Mouse (Mus musculus): ENCODE measurements around the gene Mtf2. TPM values are rescaled to one million over a fixed set of nuclear protein-coding genes. Genes with fewer than 3 reads are reported as not detected.
A peak's percentile ranks its signal among the peaks of the same experiment; 100 is the strongest.
"Not testable (repeated sequence)": the region's sequence is repeated elsewhere in the genome, so short reads cannot be mapped to it uniquely, and the experiment has no call there.

Mtf2 gene
- polyA plus RNA-seq, 1 experiment from 2014 or later, result 172 TPM

DNA sequence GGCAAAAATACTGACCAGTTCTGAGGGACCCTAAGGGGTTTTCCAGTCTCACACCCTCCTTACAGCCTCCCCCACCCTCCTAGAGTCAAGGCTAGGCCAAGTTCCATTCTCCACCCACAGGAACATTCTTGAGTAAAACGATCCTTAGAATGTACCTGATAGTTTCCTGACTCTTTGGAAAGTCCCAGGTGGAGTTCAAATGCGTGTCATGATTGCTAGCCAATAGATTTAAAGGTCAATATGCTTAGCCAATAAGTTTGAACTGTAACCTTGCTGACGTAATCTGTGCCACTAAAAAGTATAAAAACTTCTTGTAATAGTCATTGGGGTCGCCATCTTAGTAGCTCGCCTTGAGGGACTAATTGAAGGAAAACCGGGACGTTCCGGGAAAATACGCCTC lies 5.1 kb upstream of the Mtf2 start:
- ATAC-seq (ENCODE audit: insufficient number of reproducible peaks, low FRiP score, low TSS enrichment, low read depth), result no peak
- H3K9me3 ChIP-seq (ENCODE audit: control insufficient read depth, low read length), result no peaks in the 10 kb centered on the region
- WGBS, result 95% methylated on average over 9 of the region's 9 CpGs

DNA sequence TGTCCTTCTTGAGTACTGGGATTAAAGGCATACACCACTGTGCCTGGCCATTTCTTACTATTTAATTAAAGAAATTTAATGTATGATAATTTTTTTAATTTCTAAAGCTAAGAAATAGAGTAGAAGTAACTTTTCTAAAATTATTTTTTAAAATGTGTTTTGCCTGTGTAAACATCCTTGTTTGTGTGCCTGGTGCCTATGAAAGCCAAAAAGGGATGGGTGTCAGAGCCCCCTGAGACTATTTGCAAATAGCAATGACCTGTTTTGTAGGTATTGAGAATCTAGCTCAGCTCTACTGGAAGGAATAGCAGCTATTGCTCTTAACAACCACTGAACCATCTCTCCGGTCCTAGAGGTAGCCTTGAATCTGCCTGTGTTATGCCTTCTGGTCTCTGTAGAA lies 6.8 kb downstream of the Mtf2 start:
- Histone ChIP-seq H3K9me3 (ENCODE audit: control insufficient read depth, low read length) (no peaks in the 10 kb centered on the region), H3K4me3 (ENCODE audit: low read depth, low read length) (no peak overlapping the region)
- 87% methylated on average over 1 of the region's 1 CpGs for WGBS

More for the DNA sequence above, 5.1 kb upstream of the Mtf2 start:
- no peak for DNase-seq (ENCODE audit: low spot score)
- no peaks in the 10 kb centered on the region for H3K4me1 ChIP-seq (ENCODE audit: control insufficient read depth, insufficient read depth, low read length)
- no peak overlapping the region for H3K4me2 ChIP-seq (ENCODE audit: low read depth, severe bottlenecking)
- no peak overlapping the region for H3K4me3 ChIP-seq (ENCODE audit: low read depth, low read length)
- H3K27me3 ChIP-seq (ENCODE audit: control insufficient read depth, insufficient read depth, low read length), result no peaks in the 10 kb centered on the region
- no peaks in the 10 kb centered on the region for H3K36me3 ChIP-seq (ENCODE audit: control insufficient read depth, insufficient read depth, low read length)
- no peak overlapping the region for H3K9ac ChIP-seq (ENCODE audit: low read length)
- no peak overlapping the region for H3K27ac ChIP-seq (replicated peaks; ENCODE audit: low read depth, low read length)

DNA sequence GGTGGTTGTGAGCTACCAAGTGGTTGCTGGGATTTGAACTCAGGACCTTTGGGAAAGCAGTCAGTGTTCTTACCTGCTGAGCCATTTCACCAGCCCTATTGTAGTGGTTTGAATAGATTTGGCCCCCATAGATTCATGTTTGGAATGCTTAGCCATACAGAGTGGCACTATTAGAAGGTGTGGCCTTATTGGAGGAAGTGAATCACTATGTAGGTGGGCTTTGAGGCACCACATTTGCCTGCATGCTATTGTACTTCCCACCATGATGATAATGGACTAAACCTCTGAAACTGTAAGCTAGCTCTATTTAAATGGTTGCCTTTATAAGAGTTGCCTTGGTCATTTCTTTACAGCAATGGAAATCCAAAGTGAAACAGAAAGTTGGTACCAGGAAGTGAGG lies 10.8 kb downstream of the Mtf2 start:
- Histone ChIP-seq H3K36me3 (ENCODE audit: control insufficient read depth, insufficient read depth, low read length) (peaks cover 8% of the 10 kb centered on the region; the same call in 1 of the 2 replicates), H3K9ac (ENCODE audit: low read length) (no peak overlapping the region), H3K27ac (replicated peaks; ENCODE audit: low read depth, low read length) (no peak overlapping the region), H3K4me1 (ENCODE audit: control insufficient read depth, insufficient read depth, low read length) (no peaks in the 10 kb centered on the region), H3K4me2 (ENCODE audit: low read depth, severe bottlenecking) (no peak overlapping the region), H3K9me3 (ENCODE audit: control insufficient read depth, low read length) (no peaks in the 10 kb centered on the region), H3K27me3 (ENCODE audit: control insufficient read depth, insufficient read depth, low read length) (no peaks in the 10 kb centered on the region), H3K4me3 (ENCODE audit: low read depth, low read length) (no peak overlapping the region)
- no peak for DNase-seq (ENCODE audit: low spot score)
- no peak for ATAC-seq (ENCODE audit: insufficient number of reproducible peaks, low FRiP score, low TSS enrichment, low read depth)

More for the DNA sequence above, 6.8 kb downstream of the Mtf2 start:
- H3K27ac ChIP-seq (replicated peaks; ENCODE audit: low read depth, low read length), result no peak overlapping the region
- peaks cover 19% of the 10 kb centered on the region for H3K36me3 ChIP-seq (ENCODE audit: control insufficient read depth, insufficient read depth, low read length)
- no peak for ATAC-seq (ENCODE audit: insufficient number of reproducible peaks, low FRiP score, low TSS enrichment, low read depth)
- H3K27me3 ChIP-seq (ENCODE audit: control insufficient read depth, insufficient read depth, low read length), result no peaks in the 10 kb centered on the region
- no peak overlapping the region for H3K4me2 ChIP-seq (ENCODE audit: low read depth, severe bottlenecking)
- H3K9ac ChIP-seq (ENCODE audit: low read length), result no peak overlapping the region
- H3K4me1 ChIP-seq (ENCODE audit: control insufficient read depth, insufficient read depth, low read length), result no peaks in the 10 kb centered on the region
- no peak for DNase-seq (ENCODE audit: low spot score)

DNA sequence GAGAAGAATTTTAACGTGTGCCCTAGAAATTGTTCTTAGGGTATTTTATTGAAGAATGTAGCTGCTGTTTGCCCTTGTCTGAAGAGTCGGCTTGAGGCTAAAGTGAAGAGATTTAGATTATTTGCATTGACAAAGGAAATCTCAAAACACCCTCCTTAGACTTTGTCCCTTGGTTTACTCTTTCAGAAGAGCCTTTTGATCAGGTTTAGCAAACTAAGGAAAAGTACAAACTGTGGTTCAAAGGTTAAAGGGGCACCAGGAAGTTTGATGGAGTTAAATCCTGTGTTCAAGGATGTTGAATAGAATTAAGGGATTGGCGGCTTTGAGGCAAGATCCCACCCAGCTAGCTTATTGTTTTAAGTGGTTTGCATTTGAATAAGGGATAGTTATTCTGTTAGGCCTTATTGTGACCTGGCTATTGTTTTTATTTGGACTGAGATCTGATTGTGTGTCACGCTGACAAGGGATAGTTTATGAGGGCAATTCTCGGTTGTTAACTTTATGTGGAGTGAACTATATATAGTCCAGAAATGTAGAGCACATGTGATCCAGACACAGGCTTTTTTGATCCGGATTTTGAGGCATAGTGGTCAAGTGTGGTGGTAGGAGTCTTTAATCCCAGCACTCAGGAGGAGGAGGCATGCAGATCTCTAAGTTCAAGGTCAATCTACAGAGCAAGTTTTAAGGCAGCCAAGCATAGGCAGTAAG lies 11.5 kb downstream of the Mtf2 start:
- Histone ChIP-seq H3K27ac (replicated peaks; ENCODE audit: low read depth, low read length) (no peak overlapping the region), H3K9me3 (ENCODE audit: control insufficient read depth, low read length) (no peaks in the 10 kb centered on the region), H3K4me2 (ENCODE audit: low read depth, severe bottlenecking) (no peak overlapping the region), H3K4me1 (ENCODE audit: control insufficient read depth, insufficient read depth, low read length) (no peaks in the 10 kb centered on the region), H3K27me3 (ENCODE audit: control insufficient read depth, insufficient read depth, low read length) (no peaks in the 10 kb centered on the region), H3K4me3 (ENCODE audit: low read depth, low read length) (no peak overlapping the region), H3K36me3 (ENCODE audit: control insufficient read depth, insufficient read depth, low read length) (peaks cover 10% of the 10 kb centered on the region; the same call in 1 of the 2 replicates), H3K9ac (ENCODE audit: low read length) (no peak overlapping the region)
- ATAC-seq (ENCODE audit: insufficient number of reproducible peaks, low FRiP score, low TSS enrichment, low read depth) (no peak), DNase-seq (ENCODE audit: low spot score) (no peak)
- WGBS, result 79% methylated on average over 6 of the region's 6 CpGs

DNA sequence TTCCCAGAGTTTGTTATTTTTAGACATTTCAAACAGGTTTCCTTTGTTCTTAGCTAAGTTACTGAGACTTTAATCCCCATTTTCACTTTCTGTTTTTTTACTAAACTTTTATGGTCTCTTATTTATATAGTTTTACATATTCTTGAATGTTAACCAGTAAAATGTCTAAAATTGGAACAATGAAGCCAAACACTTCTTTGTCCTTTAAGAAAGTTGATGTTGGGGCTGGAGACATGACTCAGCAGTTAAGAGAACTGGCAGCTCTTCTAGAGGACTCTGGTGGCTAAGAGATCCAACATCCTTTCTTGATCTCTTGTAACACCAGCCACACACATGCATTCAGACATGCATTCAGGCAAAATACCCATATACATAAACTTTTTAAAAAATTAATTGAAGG lies 14.1 kb downstream of the Mtf2 start:
- Histone ChIP-seq H3K4me2 (ENCODE audit: low read depth, severe bottlenecking) (no peak overlapping the region), H3K4me1 (ENCODE audit: control insufficient read depth, insufficient read depth, low read length) (no peaks in the 10 kb centered on the region), H3K27me3 (ENCODE audit: control insufficient read depth, insufficient read depth, low read length) (no peaks in the 10 kb centered on the region), H3K27ac (replicated peaks; ENCODE audit: low read depth, low read length) (no peak overlapping the region), H3K9ac (ENCODE audit: low read length) (no peak overlapping the region), H3K36me3 (ENCODE audit: control insufficient read depth, insufficient read depth, low read length) (peaks cover 2% of the 10 kb centered on the region; the same call in 1 of the 2 replicates), H3K9me3 (ENCODE audit: control insufficient read depth, low read length) (no peaks in the 10 kb centered on the region), H3K4me3 (ENCODE audit: low read depth, low read length) (no peak overlapping the region)
- ATAC-seq (ENCODE audit: insufficient number of reproducible peaks, low FRiP score, low TSS enrichment, low read depth) (no peak), DNase-seq (ENCODE audit: low spot score) (no peak)

DNA sequence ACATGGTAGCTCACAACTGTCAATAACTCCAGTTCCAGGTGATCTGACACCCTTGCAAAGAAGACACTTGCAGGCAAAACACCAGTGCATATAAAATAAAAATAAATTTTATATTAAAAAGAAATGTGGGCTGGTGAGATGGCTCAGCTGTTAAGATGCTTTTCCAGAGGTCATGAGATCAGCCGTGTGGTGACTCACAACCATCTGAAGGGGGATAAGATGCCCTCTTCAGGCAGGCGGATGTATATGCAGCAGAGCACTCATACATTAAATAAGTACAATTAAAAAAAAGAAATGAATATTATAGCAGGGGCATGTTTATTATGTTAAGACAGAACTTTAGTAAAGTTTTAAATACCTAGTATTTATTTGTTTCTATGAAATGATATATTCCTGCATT lies 16.9 kb downstream of the Mtf2 start:
- no peak overlapping the region for H3K27ac ChIP-seq (replicated peaks; ENCODE audit: low read depth, low read length)
- no peaks in the 10 kb centered on the region for H3K9me3 ChIP-seq (ENCODE audit: control insufficient read depth, low read length)
- 43% methylated on average over 2 of the region's 2 CpGs for WGBS
- no peak for ATAC-seq (ENCODE audit: insufficient number of reproducible peaks, low FRiP score, low TSS enrichment, low read depth)
- H3K9ac ChIP-seq (ENCODE audit: low read length), result no peak overlapping the region
- H3K4me1 ChIP-seq (ENCODE audit: control insufficient read depth, insufficient read depth, low read length), result no peaks in the 10 kb centered on the region
- H3K4me2 ChIP-seq (ENCODE audit: low read depth, severe bottlenecking), result no peak overlapping the region
- H3K4me3 ChIP-seq (ENCODE audit: low read depth, low read length), result no peak overlapping the region
- peak; percentile 25 for DNase-seq (ENCODE audit: low spot score)
- no peaks in the 10 kb centered on the region for H3K27me3 ChIP-seq (ENCODE audit: control insufficient read depth, insufficient read depth, low read length)
- H3K36me3 ChIP-seq (ENCODE audit: control insufficient read depth, insufficient read depth, low read length), result peaks cover 8% of the 10 kb centered on the region; the same call in 1 of the 2 replicates

DNA sequence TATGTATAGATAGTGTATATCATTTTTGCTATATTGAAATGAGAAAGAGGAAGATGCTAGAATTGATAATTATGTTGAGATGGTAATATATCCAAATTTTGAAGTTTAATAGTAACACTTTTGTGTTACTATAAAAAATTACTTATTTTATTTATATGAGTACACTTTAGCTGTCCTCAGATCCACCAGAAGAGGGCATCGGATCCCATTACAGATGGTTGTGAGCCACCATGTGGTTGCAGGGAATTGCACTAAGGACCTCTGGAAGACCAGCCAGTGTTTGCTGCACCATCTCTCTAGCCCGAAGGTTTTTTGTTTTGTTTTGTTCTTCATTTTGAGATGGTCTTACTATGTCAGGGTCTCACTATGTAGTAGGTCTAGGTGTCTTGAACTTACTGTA lies 20.0 kb downstream of the Mtf2 start:
- Histone ChIP-seq H3K4me3 (ENCODE audit: low read depth, low read length) (no peak overlapping the region), H3K4me2 (ENCODE audit: low read depth, severe bottlenecking) (no peak overlapping the region), H3K27me3 (ENCODE audit: control insufficient read depth, insufficient read depth, low read length) (no peaks in the 10 kb centered on the region), H3K9me3 (ENCODE audit: control insufficient read depth, low read length) (no peaks in the 10 kb centered on the region), H3K36me3 (ENCODE audit: control insufficient read depth, insufficient read depth, low read length) (peaks cover 22% of the 10 kb centered on the region), H3K27ac (replicated peaks; ENCODE audit: low read depth, low read length) (no peak overlapping the region), H3K9ac (ENCODE audit: low read length) (no peak overlapping the region), H3K4me1 (ENCODE audit: control insufficient read depth, insufficient read depth, low read length) (no peaks in the 10 kb centered on the region)
- DNase-seq (ENCODE audit: low spot score), result no peak
- 90% methylated on average over 2 of the region's 2 CpGs for WGBS
- no peak for ATAC-seq (ENCODE audit: insufficient number of reproducible peaks, low FRiP score, low TSS enrichment, low read depth)

DNA sequence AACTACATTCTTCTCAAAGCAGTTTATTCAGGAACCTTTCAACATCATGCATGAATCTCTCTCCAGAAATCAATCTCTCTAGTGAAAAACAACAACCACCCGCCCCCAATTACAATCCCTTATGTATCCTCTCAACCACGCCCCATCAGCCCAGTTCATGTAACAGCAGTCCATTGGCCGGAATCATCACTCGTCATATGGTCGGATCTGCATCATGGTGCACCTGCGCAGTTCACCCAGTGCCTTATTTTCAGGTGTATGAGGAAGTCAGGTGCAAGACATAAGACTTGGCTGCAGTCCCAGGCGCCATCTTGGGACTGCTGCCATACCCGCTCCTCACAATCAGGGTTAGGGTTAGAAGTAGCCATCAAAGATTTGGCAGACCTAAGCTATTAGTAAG lies 27.3 kb downstream of the Mtf2 start:
- H3K27ac ChIP-seq (replicated peaks; ENCODE audit: low read depth, low read length); ATAC-seq (ENCODE audit: insufficient number of reproducible peaks, low FRiP score, low TSS enrichment, low read depth); H3K27me3 ChIP-seq (ENCODE audit: control insufficient read depth, insufficient read depth, low read length); H3K4me2 ChIP-seq (ENCODE audit: low read depth, severe bottlenecking); H3K9me3 ChIP-seq (ENCODE audit: control insufficient read depth, low read length); H3K4me1 ChIP-seq (ENCODE audit: control insufficient read depth, insufficient read depth, low read length); H3K9ac ChIP-seq (ENCODE audit: low read length); H3K4me3 ChIP-seq (ENCODE audit: low read depth, low read length); DNase-seq (ENCODE audit: low spot score): not testable (repeated sequence)
- peaks cover 31% of the 10 kb centered on the region for H3K36me3 ChIP-seq (ENCODE audit: control insufficient read depth, insufficient read depth, low read length)
- 92% methylated on average over 8 of the region's 8 CpGs for WGBS

DNA sequence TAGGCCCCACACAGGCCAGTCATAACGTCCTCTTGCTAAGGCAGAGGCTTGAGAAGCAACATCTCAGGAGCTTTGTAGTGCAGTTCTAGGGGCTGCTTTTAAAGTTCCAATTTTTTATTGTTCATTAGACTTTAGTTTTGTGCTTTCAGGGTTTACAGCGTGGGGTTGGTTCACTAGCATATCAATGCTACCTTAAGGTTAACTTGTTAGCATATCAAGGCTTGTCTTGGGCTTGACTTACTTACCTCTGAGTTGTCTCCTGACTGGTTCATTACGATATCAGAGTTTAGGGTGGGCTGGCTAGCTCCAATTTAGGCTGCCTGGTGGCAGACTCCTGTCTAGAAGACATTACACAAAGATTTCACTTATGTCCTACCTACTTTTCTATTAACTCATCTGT lies 32.2 kb downstream of the Mtf2 start:
- peaks cover 13% of the 10 kb centered on the region for H3K36me3 ChIP-seq (ENCODE audit: control insufficient read depth, insufficient read depth, low read length)
- no peak overlapping the region for H3K27ac ChIP-seq (replicated peaks; ENCODE audit: low read depth, low read length)
- no peaks in the 10 kb centered on the region for H3K4me1 ChIP-seq (ENCODE audit: control insufficient read depth, insufficient read depth, low read length)
- H3K4me2 ChIP-seq (ENCODE audit: low read depth, severe bottlenecking), result no peak overlapping the region
- no peaks in the 10 kb centered on the region for H3K9me3 ChIP-seq (ENCODE audit: control insufficient read depth, low read length)
- ATAC-seq (ENCODE audit: insufficient number of reproducible peaks, low FRiP score, low TSS enrichment, low read depth) (no peak), DNase-seq (ENCODE audit: low spot score) (no peak)
- WGBS, result 89% methylated on average over 3 of the region's 3 CpGs
- H3K9ac ChIP-seq (ENCODE audit: low read length), result no peak overlapping the region
- no peak overlapping the region for H3K4me3 ChIP-seq (ENCODE audit: low read depth, low read length)
- H3K27me3 ChIP-seq (ENCODE audit: control insufficient read depth, insufficient read depth, low read length), result no peaks in the 10 kb centered on the region

All from limb, embryonic 11.5 days (tissue).